Mouse (Mus musculus) ES-Bruce4 (cell line): Measurements from ENCODE around the gene Lsm4. TPM values are rescaled to one million over a fixed set of nuclear protein-coding genes. Genes with fewer than 3 reads are reported as not detected.

Experiments used
- H3K27ac ChIP-seq: 2 replicates; pipeline ENCODE4 v1.5.1; 2012; ENCODE audit warnings: low read length, inconsistent platforms; ENCODE audit not compliant: insufficient read depth
- H3K27me3 ChIP-seq: 2 replicates; pipeline ENCODE4 v1.6.1; 2012; ENCODE audit warnings: mild to moderate bottlenecking, low read length, inconsistent platforms; ENCODE audit not compliant: control insufficient read depth, poor library complexity, insufficient read depth, severe bottlenecking
- H3K36me3 ChIP-seq: 2 replicates; pipeline ENCODE4 v1.6.1; 2012; ENCODE audit warnings: inconsistent platforms, mild to moderate bottlenecking, low read length, moderate library complexity; ENCODE audit not compliant: control insufficient read depth, poor library complexity, insufficient read depth, severe bottlenecking
- H3K4me1 ChIP-seq: one replicate; pipeline ENCODE4 v1.8.1; 2011; ENCODE audit warnings: low read length; ENCODE audit not compliant: control insufficient read depth, insufficient read depth
- H3K4me3 ChIP-seq: 2 replicates; pipeline ENCODE4 v1.5.1; 2011; ENCODE audit warnings: low read depth, mild to moderate bottlenecking, low read length
- H3K9ac ChIP-seq: 2 replicates; pipeline ENCODE4 v1.6.1; 2012; ENCODE audit warnings: low read depth, mild to moderate bottlenecking, inconsistent platforms; ENCODE audit not compliant: poor library complexity, severe bottlenecking
- H3K9me3 ChIP-seq: replicated peaks from 2 replicates; pipeline ENCODE4 v1.6.1; 2012; ENCODE audit warnings: mild to moderate bottlenecking, low read length, inconsistent platforms; ENCODE audit not compliant: control insufficient read depth, poor library complexity, insufficient read depth, severe bottlenecking
- CTCF ChIP-seq: IDR thresholded peaks from one replicate; pipeline ENCODE4 v1.8.1; 2011; ENCODE audit warnings: low read depth, low read length
- EP300 ChIP-seq: IDR thresholded peaks from 2 replicates; pipeline ENCODE4 v1.6.1; 2011; ENCODE audit warnings: low read depth, low read length; ENCODE audit not compliant: insufficient read depth
- POLR2A ChIP-seq: IDR thresholded peaks from one replicate; pipeline ENCODE4 v1.8.1; 2011; ENCODE audit warnings: low read length; ENCODE audit not compliant: insufficient read depth
- polyA plus RNA-seq: library from polyadenylated mRNA; stranded (reverse); fragments of >200 nt; gene quantifications from 2 replicates; pipeline ENCODE4 v1.2.4, GENCODE M21; 2011; ENCODE audit warnings: low read depth; ENCODE audit not compliant: missing spikeins, insufficient read depth, insufficient read length

Lsm4 gene
- polyA plus RNA-seq, 1 experiment = 211 TPM

GRCm38 (mm10) chr8:70638752-70639151 is 34.3 kb upstream of the Lsm4 start:
- Histone ChIP-seq H3K4me1 (peaks cover 8% of the 10 kb centered on the region), H3K9me3 (no peaks in the 10 kb centered on the region), H3K27me3 (no peaks in the 10 kb centered on the region), H3K9ac (no peak overlapping the region), H3K27ac (peak overlapping the region; percentile 76), H3K36me3 (no peaks in the 10 kb centered on the region), H3K4me3 (no peak overlapping the region)
- no peak for TF ChIP-seq CTCF
- 0 out of 2 replicates have a peak, but pooled peaks have one; percentile 19 for TF ChIP-seq EP300
- no peak for TF ChIP-seq POLR2A

- Histone ChIP-seq H3K4me3 (no peak overlapping the region), H3K27me3 (no peaks in the 10 kb centered on the region), H3K9me3 (no peaks in the 10 kb centered on the region), H3K4me1 (peaks cover 22% of the 10 kb centered on the region), H3K9ac (no peak overlapping the region), H3K27ac (no peak overlapping the region), H3K36me3 (no peaks in the 10 kb centered on the region)
- TF ChIP-seq POLR2A (no peak), EP300 (no peak), CTCF (no peak)
These were observed 30.0 kb upstream of the Lsm4 start for GRCm38 (mm10) chr8:70643019-70643418.

DNA sequence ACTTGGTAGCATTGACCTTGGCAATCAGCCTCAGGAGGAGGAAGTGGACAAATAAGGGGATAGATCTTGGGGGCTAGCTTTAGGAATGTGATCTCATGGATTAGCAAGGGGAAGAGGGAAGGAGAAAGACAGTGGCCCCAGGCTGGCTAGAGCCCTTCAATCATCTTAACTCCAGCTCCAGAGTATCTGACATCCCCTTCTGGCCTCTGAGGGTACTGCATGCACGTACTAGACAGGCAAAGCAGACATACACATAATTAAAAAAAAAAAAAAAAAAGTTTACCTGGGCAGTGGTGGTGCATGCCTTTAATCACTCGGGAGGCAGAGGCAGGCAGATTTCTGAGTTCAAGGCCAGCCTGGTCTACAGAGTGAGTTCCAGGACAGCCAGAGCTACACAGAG is 29.0 kb upstream of the Lsm4 start:
- Histone ChIP-seq H3K36me3 (no peaks in the 10 kb centered on the region), H3K27ac (no peak overlapping the region), H3K9ac (no peak overlapping the region), H3K4me3 (no peak overlapping the region), H3K9me3 (no peaks in the 10 kb centered on the region), H3K4me1 (peaks cover 24% of the 10 kb centered on the region), H3K27me3 (no peaks in the 10 kb centered on the region)
- TF ChIP-seq CTCF = no peak
- no peak for TF ChIP-seq EP300
- no peak for TF ChIP-seq POLR2A

GRCm38 (mm10) chr8:70645501-70646224 is 27.4 kb upstream of the Lsm4 start:
- TF ChIP-seq POLR2A = no peak
- no peak for TF ChIP-seq EP300
- no peak for TF ChIP-seq CTCF
- Histone ChIP-seq H3K9ac (peak overlapping the region; percentile 50), H3K27ac (peak overlapping the region; percentile 73), H3K4me3 (no peak overlapping the region), H3K9me3 (no peaks in the 10 kb centered on the region), H3K27me3 (no peaks in the 10 kb centered on the region), H3K4me1 (peaks cover 25% of the 10 kb centered on the region), H3K36me3 (peaks cover 8% of the 10 kb centered on the region; the same call in 1 of the 2 replicates)

DNA sequence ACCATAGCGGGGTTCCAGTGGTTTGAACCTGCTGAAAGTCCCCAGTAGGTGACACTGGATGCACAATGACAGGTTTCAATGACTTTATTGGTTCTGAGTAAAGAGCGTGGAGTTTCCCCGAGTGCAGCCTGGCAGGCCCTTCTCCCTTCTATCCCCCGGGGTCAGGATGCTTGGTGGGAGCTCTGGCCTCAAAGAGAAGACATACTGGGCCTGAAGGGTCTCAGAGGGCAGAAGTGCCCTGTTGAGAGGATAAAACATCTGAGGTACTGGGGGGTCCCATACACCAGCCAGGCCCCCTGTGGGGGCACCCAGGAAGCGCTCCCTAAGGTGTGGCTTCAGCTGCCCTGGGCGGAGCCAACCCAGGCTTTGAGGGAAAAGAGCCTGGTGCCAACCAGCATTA is 26.7 kb upstream of the Lsm4 start:
- H3K36me3 ChIP-seq = peaks cover 9% of the 10 kb centered on the region; the same call in 1 of the 2 replicates
- no peak overlapping the region for H3K4me3 ChIP-seq
- H3K9me3 ChIP-seq = no peaks in the 10 kb centered on the region
- H3K27me3 ChIP-seq = no peaks in the 10 kb centered on the region
- no peak for TF ChIP-seq EP300
- no peak for TF ChIP-seq POLR2A
- no peak for TF ChIP-seq CTCF
- H3K9ac ChIP-seq = peak overlapping the region; percentile 50
- peak overlapping the region; percentile 73 for H3K27ac ChIP-seq
- H3K4me1 ChIP-seq = peaks cover 27% of the 10 kb centered on the region

- Histone ChIP-seq H3K27ac (peak overlapping the region; percentile 73), H3K4me1 (peaks cover 27% of the 10 kb centered on the region), H3K4me3 (no peak overlapping the region), H3K9ac (peak overlapping the region; percentile 50), H3K27me3 (no peaks in the 10 kb centered on the region), H3K9me3 (no peaks in the 10 kb centered on the region), H3K36me3 (peaks cover 9% of the 10 kb centered on the region; the same call in 1 of the 2 replicates)
- TF ChIP-seq CTCF (no peak), EP300 (no peak)
These were observed 26.3 kb upstream of the Lsm4 start for GRCm38 (mm10) chr8:70646775-70647174.
